Mouse (Mus musculus): Measurements from ENCODE around the gene Vps33a. TPM values are rescaled to one million over a fixed set of nuclear protein-coding genes. Genes with fewer than 3 reads are reported as not detected.
A peak's percentile ranks its signal among the peaks of the same experiment; 100 is the strongest.
"Not testable (repeated sequence)": the region's sequence is repeated elsewhere in the genome, so short reads cannot be mapped to it uniquely, and the experiment has no call there.

Vps33a gene
- total RNA-seq, 2 experiments from 2014 or later: 87.3 to 105 TPM

DNA sequence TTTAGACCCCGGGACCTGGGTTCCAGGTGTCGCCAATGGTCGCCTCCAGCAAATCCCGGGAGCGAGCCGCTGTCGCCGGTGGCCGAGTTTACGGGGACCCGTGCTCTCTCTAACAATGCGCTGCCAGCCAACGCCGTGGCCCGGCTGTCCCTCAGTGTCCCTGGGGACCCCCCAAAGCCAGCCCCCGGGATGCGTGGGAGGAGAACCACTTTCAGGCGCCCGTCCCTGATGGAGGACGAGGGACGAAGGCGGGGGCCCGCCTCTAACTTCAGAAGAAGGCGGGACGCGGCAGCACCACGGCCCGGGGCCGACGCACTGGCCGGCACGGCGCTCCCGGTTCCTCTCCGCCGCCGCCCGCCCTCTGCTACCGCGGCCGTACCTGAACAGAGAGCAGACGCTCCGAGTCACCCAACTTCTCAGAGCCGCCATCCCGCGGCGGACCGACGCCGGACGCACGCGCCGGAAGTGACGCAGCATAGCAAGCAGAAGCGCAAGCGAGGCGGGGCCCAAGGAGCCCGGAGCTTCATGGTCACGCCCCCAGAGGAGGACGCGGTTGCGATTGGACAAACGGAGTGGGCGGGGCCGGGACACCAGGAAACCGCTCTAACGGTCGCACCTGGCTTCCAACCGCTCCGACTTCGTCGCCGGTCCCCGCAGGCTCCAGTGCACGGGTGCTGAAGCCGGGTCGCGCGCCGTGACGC is 49.0 kb downstream of the Vps33a start, which contains the start of gene Diablo:
TSS of gene Diablo (minus strand) at position 485 of the 701 bp plus-strand sequence.
- H3K4me3 ChIP-seq: peak within 1 kb of the TSS; percentile 89
- intact Hi-C loops (cut with DNase I): no loop called here
- peak within 1 kb of the TSS; percentile 71 for H3K27ac ChIP-seq
- peak; percentile 97 to 98 for DNase-seq (ENCODE audit: extremely low spot score in 1 of 2, low spot score in 2 of 2)
- no peak for TF ChIP-seq CTCF (IDR thresholded peaks at IDR 0.05)

DNA sequence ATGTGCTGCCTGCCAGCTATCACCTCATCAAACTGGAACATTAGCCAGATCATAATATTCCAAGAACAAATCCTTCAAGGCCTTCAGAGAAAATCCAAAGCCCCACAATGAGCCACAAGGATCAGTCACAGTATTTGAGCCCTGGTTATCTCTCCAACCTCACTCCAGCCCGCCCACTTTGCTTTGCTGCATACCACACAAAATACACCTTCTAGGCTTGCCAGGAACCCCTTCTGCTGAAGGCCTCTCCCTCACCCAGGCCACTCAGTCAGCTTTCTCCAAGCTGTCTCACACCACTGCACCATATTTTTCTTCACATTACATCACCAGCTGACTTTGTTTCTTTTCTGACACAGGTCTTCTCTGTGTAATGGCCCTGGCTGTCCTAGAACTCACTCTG is 50.7 kb downstream of the Vps33a start:
- intact Hi-C loops (cut with DNase I): no loop called here
- no peak for TF ChIP-seq CTCF (IDR thresholded peaks at IDR 0.05)
- H3K27ac ChIP-seq: no peak overlapping the region
- H3K4me3 ChIP-seq: no peak overlapping the region
- DNase-seq (ENCODE audit: extremely low spot score in 1 of 2, low spot score in 2 of 2): no peak

GRCm38 (mm10) chr5:123521621-123522020 is 51.2 kb downstream of the Vps33a start:
- no peak for TF ChIP-seq CTCF (IDR thresholded peaks at IDR 0.05)
- DNase-seq (ENCODE audit: extremely low spot score in 1 of 2, low spot score in 2 of 2): no peak
- no peak overlapping the region for H3K4me3 ChIP-seq
- H3K27ac ChIP-seq: no peak overlapping the region
- intact Hi-C loops (cut with DNase I): no loop called here

- no peak overlapping the region for H3K4me3 ChIP-seq
- no peak overlapping the region for H3K27ac ChIP-seq
- intact Hi-C loops (cut with DNase I): no loop called here
- DNase-seq (ENCODE audit: extremely low spot score in 1 of 2, low spot score in 2 of 2): no peak
- no peak for TF ChIP-seq CTCF (IDR thresholded peaks at IDR 0.05)
Measured at GRCm38 (mm10) chr5:123520666-123521065, 52.2 kb downstream of the Vps33a start.

GRCm38 (mm10) chr5:123514871-123515270 is 58.0 kb downstream of the Vps33a start:
- no peak for TF ChIP-seq CTCF (IDR thresholded peaks at IDR 0.05)
- DNase-seq (ENCODE audit: extremely low spot score in 1 of 2, low spot score in 2 of 2): no peak
- no peak overlapping the region for H3K27ac ChIP-seq
- no peak overlapping the region for H3K4me3 ChIP-seq
- intact Hi-C loops (cut with DNase I): no loop called here

DNA sequence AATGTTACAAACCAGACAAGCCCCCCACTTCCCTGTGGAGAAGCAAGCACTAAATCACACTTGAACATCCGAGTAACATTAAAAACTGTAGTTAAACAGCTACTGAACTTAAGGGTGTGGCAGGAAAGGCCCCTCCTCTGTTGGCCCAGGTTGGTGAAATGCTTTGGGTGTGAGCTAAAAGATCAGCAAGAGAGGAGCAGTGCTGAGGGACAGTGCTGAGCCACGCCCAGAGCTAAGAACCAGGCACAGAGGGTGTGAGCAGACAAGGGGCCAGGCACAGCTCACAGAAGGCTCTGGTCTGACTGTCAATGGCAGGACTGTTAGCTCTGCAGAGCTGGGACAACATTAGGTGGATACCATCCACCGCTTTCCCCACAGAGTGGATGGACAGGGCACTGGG is 60.7 kb downstream of the Vps33a start:
- no peak for TF ChIP-seq CTCF (IDR thresholded peaks at IDR 0.05)
- Histone ChIP-seq H3K27ac (no peak overlapping the region), H3K4me3 (no peak overlapping the region)
- DNase-seq (ENCODE audit: extremely low spot score in 1 of 2, low spot score in 2 of 2): no peak
- intact Hi-C loops (cut with DNase I): no loop called here

- intact Hi-C loops (cut with DNase I); DNase-seq (ENCODE audit: extremely low spot score in 1 of 2, low spot score in 2 of 2); H3K27ac ChIP-seq; H3K4me3 ChIP-seq: not testable (repeated sequence)
Measured at GRCm38 (mm10) chr5:123511426-123511825, 61.4 kb downstream of the Vps33a start.

DNA sequence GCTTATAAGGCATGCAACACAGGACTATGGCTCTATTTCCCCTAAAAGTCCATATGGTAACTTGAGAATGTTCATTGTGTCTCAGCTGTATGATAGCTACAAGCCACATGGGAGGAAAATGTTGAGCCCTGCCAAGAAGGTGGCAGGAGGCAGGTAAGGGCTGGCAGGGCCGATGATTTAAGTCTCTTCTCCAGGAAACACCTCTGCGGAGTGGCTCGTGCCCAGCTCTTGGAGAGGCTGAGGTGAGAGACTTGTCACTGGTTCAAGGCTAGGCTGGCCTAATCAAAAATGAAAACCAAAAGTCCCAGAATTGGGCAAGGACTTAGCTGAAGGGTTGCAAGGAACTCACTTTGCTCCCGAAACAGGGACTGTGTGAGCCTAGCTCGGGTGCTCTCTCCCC is 62.7 kb downstream of the Vps33a start, which contains the start of gene B3gnt4:
TSS of gene B3gnt4 (plus strand) at position 301 of the 400 bp plus-strand sequence.
- H3K4me3 ChIP-seq: no peak within 1 kb of the TSS
- intact Hi-C loops (cut with DNase I): no loop called here
- H3K27ac ChIP-seq: no peak within 1 kb of the TSS
- no peak for TF ChIP-seq CTCF (IDR thresholded peaks at IDR 0.05)
- DNase-seq (ENCODE audit: extremely low spot score in 1 of 2, low spot score in 2 of 2): no peak

DNA sequence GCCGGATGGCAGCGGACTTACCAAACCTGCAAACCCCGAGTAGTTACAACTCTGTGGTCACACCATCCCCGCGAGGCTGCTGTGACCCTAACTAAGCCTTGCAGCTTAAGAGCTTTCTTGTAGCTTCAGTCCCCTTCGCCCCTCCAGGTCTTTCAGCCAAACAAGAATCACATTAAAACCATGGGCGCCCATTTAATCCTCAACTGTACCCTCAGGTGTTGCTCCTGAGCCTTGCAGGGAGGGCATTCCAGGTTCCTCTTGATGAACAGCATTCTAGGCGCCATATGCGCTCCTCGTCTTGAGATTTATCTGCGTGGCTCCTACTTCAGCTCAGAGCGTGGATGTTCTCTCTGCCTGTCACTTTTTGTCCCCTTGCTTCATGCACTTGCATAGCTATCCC is 63.9 kb downstream of the Vps33a start:
- no peak overlapping the region for H3K27ac ChIP-seq
- intact Hi-C loops (cut with DNase I): no loop called here
- H3K4me3 ChIP-seq: peak overlapping the region; percentile 57
- no peak for TF ChIP-seq CTCF (IDR thresholded peaks at IDR 0.05)
- DNase-seq (ENCODE audit: extremely low spot score in 1 of 2, low spot score in 2 of 2): no peak

DNA sequence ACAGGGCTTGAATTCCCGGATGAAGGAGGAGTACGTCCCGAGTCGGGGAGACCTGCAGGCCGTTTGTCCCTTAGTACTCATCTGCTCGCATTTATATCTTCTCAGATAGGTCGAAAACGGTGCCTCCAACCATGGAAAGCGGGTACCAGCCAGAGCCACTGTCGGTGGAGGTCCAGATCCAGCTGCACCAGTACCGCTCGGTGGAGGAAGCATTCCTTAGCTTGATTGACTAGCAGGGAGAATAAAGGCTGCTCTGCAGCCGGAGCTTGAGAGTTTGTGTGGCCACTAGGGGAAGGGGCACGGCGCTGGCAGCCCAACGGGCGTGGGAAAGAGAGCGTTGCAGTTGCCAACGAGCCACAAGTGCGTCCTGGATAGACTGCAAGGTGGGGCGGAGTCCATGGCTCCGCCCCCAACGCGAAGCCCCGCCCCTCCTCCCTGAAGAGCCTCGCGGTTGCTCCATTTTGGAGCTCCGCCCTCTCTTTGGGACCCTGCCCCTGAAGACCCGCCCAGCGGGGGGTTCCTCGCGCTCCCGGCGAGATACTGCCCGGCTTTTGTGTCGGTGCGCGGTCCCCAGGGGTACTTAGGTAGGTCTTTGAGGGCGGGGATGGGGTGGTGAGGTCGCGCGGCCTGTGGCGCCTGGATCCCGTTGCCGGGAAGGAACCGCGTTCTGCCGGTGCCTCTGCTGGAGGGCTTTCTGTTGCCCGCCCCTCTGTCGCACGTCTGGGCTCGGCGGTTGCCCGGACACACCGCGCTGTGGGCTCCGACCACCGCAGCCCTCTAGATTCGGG is 64.7 kb downstream of the Vps33a start:
- DNase-seq (ENCODE audit: extremely low spot score in 1 of 2, low spot score in 2 of 2): peak; percentile 74 to 81
- intact Hi-C loops (cut with DNase I): no loop called here
- H3K27ac ChIP-seq: no peak overlapping the region
- peak; percentile 21 for TF ChIP-seq CTCF (IDR thresholded peaks at IDR 0.05)
- peak overlapping the region; percentile 57 for H3K4me3 ChIP-seq

GRCm38 (mm10) chr5:123501973-123502372 is 70.9 kb downstream of the Vps33a start:
- intact Hi-C loops (cut with DNase I): no loop called here
- H3K4me3 ChIP-seq: no peak overlapping the region
- no peak for DNase-seq (ENCODE audit: extremely low spot score in 1 of 2, low spot score in 2 of 2)
- no peak overlapping the region for H3K27ac ChIP-seq
- TF ChIP-seq CTCF (IDR thresholded peaks at IDR 0.05): no peak

DNA sequence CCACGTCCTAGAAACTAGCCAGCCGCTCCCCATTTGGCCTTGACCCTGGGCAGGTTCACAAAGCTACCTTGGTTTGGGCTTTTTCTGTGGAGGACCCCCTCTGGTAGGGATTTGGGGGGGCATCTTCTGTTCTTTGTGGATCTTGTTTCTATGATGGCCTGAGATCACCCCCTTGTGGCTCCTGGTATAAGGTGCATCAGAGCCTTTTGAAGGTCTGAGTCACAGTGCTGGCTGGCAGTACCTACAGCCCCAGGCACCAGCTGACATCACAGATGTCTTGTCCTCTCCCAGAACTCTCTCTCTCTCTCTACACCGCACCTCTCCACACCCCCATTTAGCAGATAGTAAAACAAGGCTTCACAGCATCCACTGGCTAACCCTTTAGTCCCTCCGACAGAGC is 73.1 kb downstream of the Vps33a start:
- intact Hi-C loops (cut with DNase I): loop anchor here (2.0 to 5.0 kb wide), 4 partner anchors 23 to 247 kb away; partner anchors contain the start of gene Wdr66
- peak; percentile 65 for TF ChIP-seq CTCF (IDR thresholded peaks at IDR 0.05)

More for the DNA sequence above, 73.1 kb downstream of the Vps33a start:
- Histone ChIP-seq H3K4me3 (no peak overlapping the region), H3K27ac (no peak overlapping the region)
- peak in 1 of 2 experiments; percentile 36 for DNase-seq (ENCODE audit: extremely low spot score in 1 of 2, low spot score in 2 of 2)
